Mouse (Mus musculus): ENCODE measurements around the gene Rimbp3. TPM values are rescaled to one million over a fixed set of nuclear protein-coding genes. Genes with fewer than 3 reads are reported as not detected.

Gene Rimbp3
- polyA plus RNA-seq, 1 experiment from 2014 or later = 0.57 TPM

GRCm38 (mm10) chr16:17193823-17194222 is 14.6 kb upstream of the Rimbp3 start:
- ATAC-seq (ENCODE audit: insufficient number of reproducible peaks, low FRiP score, low TSS enrichment, low read depth) = no peak
- Histone ChIP-seq H3K9ac (no peak overlapping the region), H3K9me3 (replicated peaks) (no peaks in the 10 kb centered on the region), H3K4me1 (no peaks in the 10 kb centered on the region), H3K4me2 (replicated peaks) (no peak overlapping the region), H3K4me3 (replicated peaks) (no peak overlapping the region), H3K27me3 (no peaks in the 10 kb centered on the region), H3K36me3 (peaks cover 13% of the 10 kb centered on the region; the same call in 1 of the 2 replicates), H3K27ac (replicated peaks) (no peak overlapping the region)
- WGBS = 85% methylated on average over 4 of the region's 4 CpGs

GRCm38 (mm10) chr16:17200121-17200952 is 8.1 kb upstream of the Rimbp3 start:
- Histone ChIP-seq H3K9ac (peak overlapping the region; percentile 99), H3K4me2 (replicated peaks) (peak overlapping the region; percentile 72), H3K4me3 (replicated peaks) (peak overlapping the region; percentile 97), H3K27me3 (no peaks in the 10 kb centered on the region), H3K36me3 (no peaks in the 10 kb centered on the region), H3K27ac (replicated peaks) (peak overlapping the region; percentile 63), H3K9me3 (replicated peaks) (no peaks in the 10 kb centered on the region), H3K4me1 (peaks cover 10% of the 10 kb centered on the region)
- WGBS = 4% methylated on average over 24 of the region's 24 CpGs
- no peak for ATAC-seq (ENCODE audit: insufficient number of reproducible peaks, low FRiP score, low TSS enrichment, low read depth)

- Histone ChIP-seq H3K9me3 (replicated peaks) (no peaks in the 10 kb centered on the region), H3K4me2 (replicated peaks) (peak overlapping the region; percentile 72), H3K27ac (replicated peaks) (peak overlapping the region; percentile 63), H3K27me3 (no peaks in the 10 kb centered on the region), H3K4me1 (peaks cover 10% of the 10 kb centered on the region), H3K9ac (peak overlapping the region; percentile 99), H3K4me3 (replicated peaks) (peak overlapping the region; percentile 97), H3K36me3 (no peaks in the 10 kb centered on the region)
- peak; percentile 84 for ATAC-seq (ENCODE audit: insufficient number of reproducible peaks, low FRiP score, low TSS enrichment, low read depth)
- WGBS = under 1% methylated on average over 72 of the region's 72 CpGs
Observed at GRCm38 (mm10) chr16:17200953-17201707, 7.3 kb upstream of the Rimbp3 start.

- Histone ChIP-seq H3K27ac (replicated peaks) (peak overlapping the region; percentile 63), H3K4me3 (replicated peaks) (peak overlapping the region; percentile 97), H3K27me3 (0 out of 2 replicates have a peak, but pooled peaks cover 5% of the 10 kb centered on the region), H3K9me3 (replicated peaks) (no peaks in the 10 kb centered on the region), H3K36me3 (no peaks in the 10 kb centered on the region), H3K4me2 (replicated peaks) (no peak overlapping the region), H3K9ac (no peak overlapping the region), H3K4me1 (peaks cover 10% of the 10 kb centered on the region)
- ATAC-seq (ENCODE audit: insufficient number of reproducible peaks, low FRiP score, low TSS enrichment, low read depth) = peak; percentile 63; the same call in 1 of the 2 replicates
- 52% methylated on average over 2 of the region's 2 CpGs for WGBS
Observed at GRCm38 (mm10) chr16:17201977-17202376, 6.4 kb upstream of the Rimbp3 start.

- peaks cover 8% of the 10 kb centered on the region; the same call in 1 of the 2 replicates for H3K27me3 ChIP-seq
- H3K27ac ChIP-seq (replicated peaks) = peak within 1 kb of the TSS; percentile 63
- no peaks in the 10 kb centered on the region for H3K9me3 ChIP-seq (replicated peaks)
- H3K36me3 ChIP-seq = no peaks in the 10 kb centered on the region
- H3K4me2 ChIP-seq (replicated peaks) = peak within 1 kb of the TSS; percentile 72
- WGBS = 88% methylated on average over 1 of the region's 1 CpGs
- H3K9ac ChIP-seq = peak within 1 kb of the TSS; percentile 99; the same call in 1 of the 2 replicates
- ATAC-seq (ENCODE audit: insufficient number of reproducible peaks, low FRiP score, low TSS enrichment, low read depth) = no peak
- peak within 1 kb of the TSS; percentile 97 for H3K4me3 ChIP-seq (replicated peaks)
- peaks cover 10% of the 10 kb centered on the region for H3K4me1 ChIP-seq
Observed at GRCm38 (mm10) chr16:17202549-17202948, 5.9 kb upstream of the Rimbp3 start, which contains the start of gene Ube2l3. Gene Ube2l3 (minus strand): TSS chr16:17202649.

GRCm38 (mm10) chr16:17204990-17205389 is 3.4 kb upstream of the Rimbp3 start:
- Histone ChIP-seq H3K27me3 (peaks cover 18% of the 10 kb centered on the region), H3K4me3 (replicated peaks) (no peak overlapping the region), H3K9ac (no peak overlapping the region), H3K4me2 (replicated peaks) (no peak overlapping the region), H3K36me3 (no peaks in the 10 kb centered on the region), H3K9me3 (replicated peaks) (no peaks in the 10 kb centered on the region), H3K4me1 (peaks cover 20% of the 10 kb centered on the region), H3K27ac (replicated peaks) (no peak overlapping the region)
- WGBS = 8% methylated on average over 6 of the region's 6 CpGs
- no peak for ATAC-seq (ENCODE audit: insufficient number of reproducible peaks, low FRiP score, low TSS enrichment, low read depth)

- Histone ChIP-seq H3K4me2 (replicated peaks) (peak overlapping the region; percentile 99), H3K9me3 (replicated peaks) (no peaks in the 10 kb centered on the region), H3K36me3 (no peaks in the 10 kb centered on the region), H3K27ac (replicated peaks) (no peak overlapping the region), H3K9ac (no peak overlapping the region; the same call in 1 of the 2 replicates), H3K27me3 (peaks cover 31% of the 10 kb centered on the region), H3K4me1 (peaks cover 22% of the 10 kb centered on the region), H3K4me3 (replicated peaks) (peak overlapping the region; percentile 64)
- 0 out of 2 replicates have a peak, but pooled peaks have one; percentile 8 for ATAC-seq (ENCODE audit: insufficient number of reproducible peaks, low FRiP score, low TSS enrichment, low read depth)
- 1% methylated on average over 37 of the region's 37 CpGs for WGBS
Observed at GRCm38 (mm10) chr16:17209404-17209960, 1.1 kb downstream of the Rimbp3 start.

- H3K4me3 ChIP-seq (replicated peaks) = peak overlapping the region; percentile 64
- H3K4me2 ChIP-seq (replicated peaks) = peak overlapping the region; percentile 99
- peaks cover 22% of the 10 kb centered on the region for H3K4me1 ChIP-seq
- WGBS = 8% methylated on average over 48 of the region's 48 CpGs
- peaks cover 31% of the 10 kb centered on the region for H3K27me3 ChIP-seq
- no peaks in the 10 kb centered on the region for H3K36me3 ChIP-seq
- no peak overlapping the region for H3K27ac ChIP-seq (replicated peaks)
- H3K9me3 ChIP-seq (replicated peaks) = no peaks in the 10 kb centered on the region
- peak; percentile 61 for ATAC-seq (ENCODE audit: insufficient number of reproducible peaks, low FRiP score, low TSS enrichment, low read depth)
- H3K9ac ChIP-seq = peak overlapping the region; percentile 5; the same call in 1 of the 2 replicates
Observed at GRCm38 (mm10) chr16:17209981-17210838, 1.8 kb downstream of the Rimbp3 start.

GRCm38 (mm10) chr16:17216934-17217633 is 8.7 kb downstream of the Rimbp3 start:
- no peak overlapping the region for H3K4me2 ChIP-seq (replicated peaks)
- peaks cover under 1% of the 10 kb centered on the region; the same call in 1 of the 2 replicates for H3K27me3 ChIP-seq
- H3K4me1 ChIP-seq = 0 out of 2 replicates have a peak, but pooled peaks cover 4% of the 10 kb centered on the region
- H3K9ac ChIP-seq = no peak overlapping the region
- WGBS = 59% methylated on average over 8 of the region's 8 CpGs
- H3K9me3 ChIP-seq (replicated peaks) = no peaks in the 10 kb centered on the region
- H3K4me3 ChIP-seq (replicated peaks) = no peak overlapping the region
- no peak overlapping the region for H3K27ac ChIP-seq (replicated peaks)
- no peak for ATAC-seq (ENCODE audit: insufficient number of reproducible peaks, low FRiP score, low TSS enrichment, low read depth)
- H3K36me3 ChIP-seq = no peaks in the 10 kb centered on the region
